Mouse (Mus musculus) lung, postnatal 25 days (tissue): ENCODE data around the gene Cpox.

ENCODE experiments used
- DNase-seq: peaks from one replicate; pipeline ENCODE4 v3.0.0; 2022; ENCODE audit warnings: low spot score

Cpox gene

DNA sequence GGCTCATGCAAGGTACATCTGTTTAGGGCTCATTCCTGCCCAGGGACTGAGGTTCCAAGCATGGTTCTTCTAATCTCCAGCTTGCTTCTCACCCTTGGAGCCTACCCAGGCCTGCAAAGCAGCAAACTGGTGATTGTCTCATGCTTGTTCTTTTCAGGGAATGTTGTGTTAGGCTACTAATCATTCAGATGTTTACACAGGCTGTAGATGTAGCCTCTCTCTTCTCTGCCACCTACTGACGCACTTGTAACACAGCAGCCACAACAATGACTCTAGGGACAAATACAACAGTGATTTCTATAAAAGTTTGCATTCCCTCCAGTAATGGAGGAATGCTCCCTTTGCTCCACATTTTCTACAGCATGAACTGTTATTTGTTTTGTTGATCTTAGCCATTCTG is 81.2 kb downstream of the Cpox start:
- DNase-seq, result no peak

- DNase-seq, result no peak
Measured at GRCm38 (mm10) chr16:58756191-58756590, 86.1 kb downstream of the Cpox start.

GRCm38 (mm10) chr16:58763076-58763475 is 93.0 kb downstream of the Cpox start, which contains the start of gene Olfr172:
Olfr172 (minus strand) TSS chr16:58763176.
- DNase-seq, result no peak
